Mouse (Mus musculus) hindbrain, embryonic 16.5 days (tissue): ENCODE measurements around the gene Scgb2b27. TPM values are rescaled to one million over a fixed set of nuclear protein-coding genes. Genes with fewer than 3 reads are reported as not detected.

Source experiments
- polyA plus RNA-seq: library from polyadenylated mRNA; unstranded; fragments of >200 nt; fragmentation: Nextera tagmentation; extraction: Ambion mirVana; gene quantifications from 2 replicates; pipeline ENCODE4 v1.2.1, GENCODE M21; 2015

The Scgb2b27 gene
- polyA plus RNA-seq, 1 experiment from 2014 or later = not detected

Other genes with a start within 250 kb of the Scgb2b27 start
- gene Scgb2b26, start 68.9 kb downstream of the Scgb2b27 start, polyA plus RNA-seq = not detected in 2 replicates
- gene Scgb1b27, start 7.5 kb upstream of the Scgb2b27 start, polyA plus RNA-seq = not detected in 2 replicates
- gene Scgb1b30, start 81.5 kb upstream of the Scgb2b27 start, polyA plus RNA-seq = not detected in 2 replicates
- gene Wtip, start 119.3 kb upstream of the Scgb2b27 start, polyA plus RNA-seq = 3.8 and 4.1 TPM in 2 replicates
- 145 and 159 TPM in 2 replicates for gene Uba2, start 155.7 kb upstream of the Scgb2b27 start, polyA plus RNA-seq
- gene Pdcd2l, start 182.7 kb upstream of the Scgb2b27 start, polyA plus RNA-seq = 76.2 and 87.3 TPM in 2 replicates
- gene Gpi1, start 216.4 kb upstream of the Scgb2b27 start, polyA plus RNA-seq = 355 and 401 TPM in 2 replicates
- gene Gm6096, start 237.1 kb upstream of the Scgb2b27 start, polyA plus RNA-seq = 0.71 TPM in 1 of 2 replicates, not detected in the other